Mouse (Mus musculus): Measurements from ENCODE around the gene Gm17409. TPM values are rescaled to one million over a fixed set of nuclear protein-coding genes. Genes with fewer than 3 reads are reported as not detected.

Gene Gm17409
- polyA plus RNA-seq, 1 experiment: not detected

Other genes with a start within 250 kb of the Gm17409 start
- gene Acvr1c, start 112.2 kb upstream of the Gm17409 start, polyA plus RNA-seq (2012; rRNA removed): 0.64 and 2.3 TPM in 2 replicates
- gene Acvr1, start 97.0 kb downstream of the Gm17409 start, polyA plus RNA-seq (2012; rRNA removed): 5.6 and 6.3 TPM in 2 replicates
- gene Upp2, start 97.2 kb downstream of the Gm17409 start, polyA plus RNA-seq (2012; rRNA removed): 4.2 TPM in 2 replicates